Mouse (Mus musculus) kidney, postnatal 0 days (tissue): ENCODE results near the gene Olfr629. TPM values are rescaled to one million over a fixed set of nuclear protein-coding genes. Genes with fewer than 3 reads are reported as not detected.
"Not testable (repeated sequence)": the region's sequence is repeated elsewhere in the genome, so short reads cannot be mapped to it uniquely, and the experiment has no call there.

Experiments
- ATAC-seq: fragments of 200-750 bp; cut with Nextera tagmentation; replicated peaks from 2 replicates; pipeline ENCODE4 v1.8.0; 2017; ENCODE audit warnings: low read depth, moderate number of reproducible peaks, moderate TSS enrichment, moderate library complexity; ENCODE audit not compliant: low FRiP score
- DNase-seq: peaks from one replicate; pipeline ENCODE4 v3.0.0-alpha.2; 2016; ENCODE audit warnings: low spot score
- H3K27ac ChIP-seq: fragments of 300-500 bp; sonication (generic); 2 replicates; pipeline ENCODE4 v1.5.1; 2014; ENCODE audit warnings: mild to moderate bottlenecking
- H3K27me3 ChIP-seq: fragments of 300-500 bp; sonication (generic); 2 replicates; pipeline ENCODE4 v1.6.1; 2014; ENCODE audit warnings: low read length, mixed read lengths; ENCODE audit not compliant: insufficient read depth
- H3K36me3 ChIP-seq: fragments of 300-500 bp; sonication (generic); 2 replicates; pipeline ENCODE4 v1.6.1; 2014; ENCODE audit warnings: low read length, mixed read lengths; ENCODE audit not compliant: insufficient read depth
- H3K4me1 ChIP-seq: fragments of 300-500 bp; sonication (generic); replicated peaks from 2 replicates; pipeline ENCODE4 v1.6.1; 2014; ENCODE audit warnings: antibody characterized with exemption, low read length, mixed read lengths; ENCODE audit not compliant: insufficient read depth
- H3K4me2 ChIP-seq: fragments of 300-500 bp; sonication (generic); 2 replicates; pipeline ENCODE4 v1.6.1; 2014; ENCODE audit warnings: mild to moderate bottlenecking, low read length, moderate library complexity, mixed read lengths
- H3K4me3 ChIP-seq: fragments of 300-500 bp; sonication (generic); replicated peaks from 2 replicates; pipeline ENCODE4 v1.5.1; 2014; ENCODE audit warnings: low read depth, low read length
- H3K9ac ChIP-seq: fragments of 300-500 bp; sonication (generic); 2 replicates; pipeline ENCODE4 v1.6.1; 2014; ENCODE audit warnings: low read depth, low read length
- H3K9me3 ChIP-seq: fragments of 300-500 bp; sonication (generic); replicated peaks from 2 replicates; pipeline ENCODE4 v1.6.1; 2016; ENCODE audit warnings: low read length, inconsistent platforms, mixed read lengths
- CTCF ChIP-seq: IDR thresholded peaks from 2 replicates; pipeline ENCODE4 v1.5.1; 2016; ENCODE audit warnings: antibody characterized with exemption, low read depth, mild to moderate bottlenecking, moderate library complexity
- WGBS: fragments of 180-500 bp; shearing (Covaris S2); extraction: QIAGEN DNeasy Blood & Tissue Kit; methylation state at CpG from one replicate; pipeline ENCODE4 v1.1.7; 2014; 5-methylcytosine and 5-hydroxymethylcytosine counted together
- polyA plus RNA-seq: library from polyadenylated mRNA; unstranded; fragments of >200 nt; fragmentation: Nextera tagmentation; extraction: Ambion mirVana; gene quantifications from 2 replicates; pipeline ENCODE4 v1.2.1, GENCODE M21; 2015

Gene Olfr629
- polyA plus RNA-seq, 1 experiment from 2014 or later = not detected

GRCm38 (mm10) chr7:103757233-103757632 lies 12.5 kb upstream of the Olfr629 start, which contains the start of gene Olfr630:
TSS of gene Olfr630 (minus strand) at chr7:103757333.
- Histone ChIP-seq H3K27me3 (no peaks in the 10 kb centered on the region), H3K9ac (no peak within 1 kb of the TSS), H3K9me3 (no peaks in the 10 kb centered on the region), H3K4me3 (no peak within 1 kb of the TSS), H3K36me3 (no peaks in the 10 kb centered on the region), H3K4me2 (no peak within 1 kb of the TSS), H3K4me1 (no peaks in the 10 kb centered on the region), H3K27ac (no peak within 1 kb of the TSS)
- TF ChIP-seq CTCF = no peak
- 34% methylated on average over 2 of the region's 2 CpGs for WGBS
- DNase-seq (no peak), ATAC-seq (no peak)

- ATAC-seq = no peak
- Histone ChIP-seq H3K4me2 (no peak within 1 kb of the TSS), H3K36me3 (no peaks in the 10 kb centered on the region), H3K4me3 (no peak within 1 kb of the TSS), H3K9ac (no peak within 1 kb of the TSS), H3K27ac (no peak within 1 kb of the TSS), H3K4me1 (no peaks in the 10 kb centered on the region), H3K9me3 (no peaks in the 10 kb centered on the region), H3K27me3 (no peaks in the 10 kb centered on the region)
- DNase-seq = no peak
- 93% methylated on average over 1 of the region's 1 CpGs for WGBS
- no peak for TF ChIP-seq CTCF
Measured at GRCm38 (mm10) chr7:103730074-103730473, 14.7 kb downstream of the Olfr629 start, which contains the start of gene Olfr628. TSS of gene Olfr628 (plus strand) at chr7:103730374.

DNA sequence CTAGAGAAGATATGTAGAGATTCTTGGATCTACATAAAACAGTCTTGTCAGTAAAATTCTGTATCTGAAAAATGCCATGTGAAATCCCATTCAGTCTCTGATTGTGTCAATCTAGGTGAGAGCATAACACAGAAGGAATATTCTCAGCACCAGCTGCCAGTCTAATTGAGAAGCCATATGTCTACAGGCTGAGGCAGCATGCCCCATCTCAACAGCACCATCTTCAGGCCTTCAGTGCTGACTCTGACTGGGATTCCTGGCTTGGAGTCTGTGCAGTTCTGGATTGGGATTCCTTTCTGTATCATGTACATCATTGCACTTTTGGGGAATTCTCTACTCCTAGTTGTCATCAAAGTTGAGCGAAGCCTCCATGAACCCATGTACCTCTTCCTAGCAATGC lies 28.3 kb downstream of the Olfr629 start:
- not testable (repeated sequence) for ATAC-seq, H3K36me3 ChIP-seq, H3K4me1 ChIP-seq, H3K27me3 ChIP-seq, H3K27ac ChIP-seq, H3K9me3 ChIP-seq, H3K9ac ChIP-seq, H3K4me3 ChIP-seq, H3K4me2 ChIP-seq, DNase-seq
- 95% methylated on average over 1 of the region's 1 CpGs for WGBS

GRCm38 (mm10) chr7:103714371-103714770 lies 30.4 kb downstream of the Olfr629 start, which contains the start of gene Olfr243:
TSS of gene Olfr243 (plus strand) at chr7:103714671.
- no peak for ATAC-seq
- H3K4me3 ChIP-seq = no peak within 1 kb of the TSS
- no peak within 1 kb of the TSS for H3K4me2 ChIP-seq
- no peak for DNase-seq
- H3K27me3 ChIP-seq = no peaks in the 10 kb centered on the region
- no peaks in the 10 kb centered on the region for H3K9me3 ChIP-seq
- H3K36me3 ChIP-seq = no peaks in the 10 kb centered on the region
- H3K9ac ChIP-seq = no peak within 1 kb of the TSS
- H3K27ac ChIP-seq = no peak within 1 kb of the TSS
- TF ChIP-seq CTCF = no peak
- no peaks in the 10 kb centered on the region for H3K4me1 ChIP-seq

- ATAC-seq (no peak), DNase-seq (peak; percentile 1)
- WGBS = 26% methylated on average over 2 of the region's 2 CpGs
Measured at GRCm38 (mm10) chr7:103712024-103712423, 32.7 kb downstream of the Olfr629 start.

DNA sequence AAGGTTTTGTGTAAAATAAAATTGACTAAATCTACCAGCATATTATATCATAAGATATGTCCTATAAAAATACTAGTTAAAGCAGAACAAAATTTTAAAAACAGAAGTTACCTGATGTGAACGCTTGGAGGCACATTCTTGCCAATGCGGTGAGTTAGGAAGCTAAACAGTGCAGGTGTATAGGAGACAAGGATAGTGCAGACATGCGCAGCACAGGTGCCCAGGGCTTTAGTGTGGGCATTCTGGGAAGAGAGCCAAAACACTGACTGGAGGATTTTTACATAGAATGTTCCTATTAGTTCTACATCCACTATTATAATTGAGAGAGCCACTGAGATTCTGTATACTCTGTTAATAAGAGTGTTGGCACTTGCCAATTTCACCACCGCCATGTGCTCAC lies 45.3 kb downstream of the Olfr629 start:
- Histone ChIP-seq H3K4me2 (no peak overlapping the region), H3K4me1 (no peaks in the 10 kb centered on the region), H3K4me3 (no peak overlapping the region), H3K36me3 (no peaks in the 10 kb centered on the region), H3K27ac (no peak overlapping the region), H3K9me3 (no peaks in the 10 kb centered on the region), H3K9ac (no peak overlapping the region), H3K27me3 (no peaks in the 10 kb centered on the region)
- 90% methylated on average over 4 of the region's 4 CpGs for WGBS
- ATAC-seq (no peak), DNase-seq (no peak)
- no peak for TF ChIP-seq CTCF

More at GRCm38 (mm10) chr7:103712024-103712423, 32.7 kb downstream of the Olfr629 start:
- Histone ChIP-seq H3K9ac (no peak overlapping the region), H3K4me3 (no peak overlapping the region), H3K27me3 (no peaks in the 10 kb centered on the region), H3K27ac (no peak overlapping the region), H3K36me3 (no peaks in the 10 kb centered on the region), H3K9me3 (no peaks in the 10 kb centered on the region), H3K4me1 (no peaks in the 10 kb centered on the region), H3K4me2 (no peak overlapping the region)
- TF ChIP-seq CTCF = peak; percentile 45; the same call in 1 of the 2 replicates

Other genes starting within 250 kb of the Olfr629 start
- gene Olfr609, start 246.9 kb downstream of the Olfr629 start, polyA plus RNA-seq = not detected in 2 replicates
- not detected in 2 replicates for gene Olfr610, start 232.8 kb downstream of the Olfr629 start, polyA plus RNA-seq
- not detected in 2 replicates for gene Olfr611, start 224.1 kb downstream of the Olfr629 start, polyA plus RNA-seq
- gene Olfr612, start 202.2 kb downstream of the Olfr629 start, polyA plus RNA-seq = not detected in 2 replicates
- not detected in 2 replicates for gene Olfr613, start 196.9 kb downstream of the Olfr629 start, polyA plus RNA-seq
- not detected in 2 replicates for gene Olfr615, start 188.9 kb downstream of the Olfr629 start, polyA plus RNA-seq
- not detected in 2 replicates for gene Olfr616, start 175.8 kb downstream of the Olfr629 start, polyA plus RNA-seq
- not detected in 2 replicates for gene Olfr617, start 171.9 kb downstream of the Olfr629 start, polyA plus RNA-seq
- gene Olfr618, start 154.8 kb downstream of the Olfr629 start, polyA plus RNA-seq = not detected in 2 replicates
- gene Olfr619, start 144.4 kb downstream of the Olfr629 start, polyA plus RNA-seq = not detected in 2 replicates
- gene Olfr620, start 132.4 kb downstream of the Olfr629 start, polyA plus RNA-seq = not detected in 2 replicates
- gene Olfr622, start 102.2 kb downstream of the Olfr629 start, polyA plus RNA-seq = not detected in 2 replicates
- gene Olfr623, start 81.2 kb downstream of the Olfr629 start, polyA plus RNA-seq = not detected in 2 replicates
- gene Olfr624, start 73.8 kb downstream of the Olfr629 start, polyA plus RNA-seq = 0.01 and 0.04 TPM in 2 replicates
- gene Olfr625-ps1, start 62.2 kb downstream of the Olfr629 start, polyA plus RNA-seq = not detected in 2 replicates
- gene Olfr243, start 30.3 kb downstream of the Olfr629 start, polyA plus RNA-seq = not detected in 2 replicates
- not detected in 2 replicates for gene Olfr628, start 14.6 kb downstream of the Olfr629 start, polyA plus RNA-seq
- not detected in 2 replicates for gene Olfr630, start 12.4 kb upstream of the Olfr629 start, polyA plus RNA-seq
- gene Olfr69, start 26.7 kb upstream of the Olfr629 start, polyA plus RNA-seq = not detected in 2 replicates
- not detected in 2 replicates for gene Olfr68, start 34.8 kb upstream of the Olfr629 start, polyA plus RNA-seq
- gene Olfr67, start 46.9 kb upstream of the Olfr629 start, polyA plus RNA-seq = not detected in 2 replicates
- gene Hbb-bt, start 69.1 kb upstream of the Olfr629 start, polyA plus RNA-seq = 402 and 408 TPM in 2 replicates
- gene Hbb-bs, start 83.2 kb upstream of the Olfr629 start, polyA plus RNA-seq = 1,726 and 1,799 TPM in 2 replicates
- not detected in 2 replicates for gene Hbb-bh2, start 95.6 kb upstream of the Olfr629 start, polyA plus RNA-seq
- not detected in 2 replicates for gene Hbb-bh1, start 98.2 kb upstream of the Olfr629 start, polyA plus RNA-seq
- 0.38 and 0.54 TPM in 2 replicates for gene Hbb-y, start 108.3 kb upstream of the Olfr629 start, polyA plus RNA-seq
- not detected in 2 replicates for gene Olfr66, start 141.3 kb upstream of the Olfr629 start, polyA plus RNA-seq
- not detected in 2 replicates for gene Olfr64, start 149.5 kb upstream of the Olfr629 start, polyA plus RNA-seq
- not detected in 2 replicates for gene Olfr65, start 158.5 kb upstream of the Olfr629 start, polyA plus RNA-seq
- not detected in 2 replicates for gene Olfr631, start 183.9 kb upstream of the Olfr629 start, polyA plus RNA-seq
- not detected in 2 replicates for gene Olfr632, start 189.4 kb upstream of the Olfr629 start, polyA plus RNA-seq
- gene Olfr633, start 199.5 kb upstream of the Olfr629 start, polyA plus RNA-seq = not detected in 2 replicates
- gene Olfr635, start 226.2 kb upstream of the Olfr629 start, polyA plus RNA-seq = not detected in 2 replicates